Mouse (Mus musculus): ENCODE measurements around the gene Spock1. TPM values are rescaled to one million over a fixed set of nuclear protein-coding genes. Genes with fewer than 3 reads are reported as not detected.
A peak's percentile ranks its signal among the peaks of the same experiment; 100 is the strongest.

The Spock1 gene
- total RNA-seq, 2 experiments from 2014 or later: 179 to 213 TPM

DNA sequence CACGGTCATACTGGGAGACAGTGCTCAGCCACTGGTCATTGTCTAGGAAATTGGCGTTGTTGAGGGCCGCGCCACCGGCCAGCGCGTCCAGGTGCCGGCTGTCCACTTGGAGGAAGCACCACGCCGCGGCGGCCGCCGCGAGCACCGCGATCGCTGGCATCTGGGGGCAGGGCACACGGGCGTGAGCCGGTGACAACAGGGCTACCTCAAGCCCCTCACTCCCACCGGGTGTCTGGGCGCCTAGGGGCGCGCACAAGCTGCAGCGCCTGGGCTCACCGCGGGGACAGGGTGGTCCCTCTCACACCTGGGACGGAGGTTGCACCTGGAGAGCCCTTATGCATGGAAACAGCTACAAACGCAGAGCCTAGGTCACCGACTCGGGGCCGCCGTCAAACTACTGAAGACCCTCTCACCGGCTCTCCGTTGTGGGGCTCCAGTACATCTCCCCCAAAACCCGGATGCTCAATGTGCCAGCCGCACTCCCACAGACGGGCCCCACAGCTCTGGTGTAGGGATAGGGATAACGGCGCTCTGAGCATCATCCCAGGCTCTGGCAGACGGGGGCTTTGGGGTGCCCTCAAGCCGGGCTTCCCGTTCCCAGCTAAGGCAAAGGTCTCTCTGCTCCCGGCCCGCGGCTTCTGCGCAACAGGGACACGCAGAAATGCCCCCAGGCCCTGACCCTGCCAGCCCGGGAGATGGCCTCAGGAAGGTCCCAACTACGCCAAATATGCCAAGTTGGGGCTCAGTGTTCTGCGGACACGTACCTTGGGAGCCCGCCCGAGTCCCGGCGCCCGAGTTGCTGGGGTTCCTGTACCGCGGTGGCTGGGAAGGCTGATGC lies 485 bp downstream of the Spock1 start:
- TF ChIP-seq CTCF (conservative IDR thresholded peaks at IDR 0.05): no peak
- Histone ChIP-seq H3K27ac (peak overlapping the region; percentile 79), H3K4me3 (peak overlapping the region; percentile 54)
- DNase-seq (ENCODE audit: low spot score in 2 of 2): no peak

- Histone ChIP-seq H3K27ac (no peak overlapping the region), H3K4me3 (no peak overlapping the region)
- no peak for TF ChIP-seq CTCF (conservative IDR thresholded peaks at IDR 0.05)
- no peak for DNase-seq (ENCODE audit: low spot score in 2 of 2)
Measured at GRCm38 (mm10) chr13:57894597-57894996, 13.5 kb downstream of the Spock1 start.

DNA sequence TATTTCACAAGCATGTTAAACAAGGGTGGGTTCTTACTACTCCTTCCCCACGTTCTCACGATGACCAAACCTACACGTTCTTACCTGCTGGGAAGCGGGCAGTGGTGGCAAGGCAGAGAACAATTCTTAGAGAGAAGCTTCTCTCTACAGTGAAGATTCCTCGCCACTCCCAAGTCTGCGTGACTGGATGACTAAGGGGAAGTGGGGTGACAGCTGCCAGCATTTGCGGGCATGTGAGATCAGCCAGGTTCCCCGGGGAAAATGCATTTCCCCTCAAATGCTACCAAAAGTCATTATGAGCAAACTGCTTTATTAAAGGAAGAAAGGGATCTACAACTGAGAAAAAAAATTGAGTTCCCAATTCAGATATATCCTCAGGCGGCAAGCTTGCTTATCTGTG lies 18.4 kb downstream of the Spock1 start:
- no peak for TF ChIP-seq CTCF (conservative IDR thresholded peaks at IDR 0.05)
- DNase-seq (ENCODE audit: low spot score in 2 of 2): no peak
- H3K4me3 ChIP-seq: no peak overlapping the region
- no peak overlapping the region for H3K27ac ChIP-seq

- H3K27ac ChIP-seq: no peak overlapping the region
- no peak for TF ChIP-seq CTCF (conservative IDR thresholded peaks at IDR 0.05)
- DNase-seq (ENCODE audit: low spot score in 2 of 2): no peak
- no peak overlapping the region for H3K4me3 ChIP-seq
Measured at GRCm38 (mm10) chr13:57889050-57889449, 19.1 kb downstream of the Spock1 start.

- H3K4me3 ChIP-seq: no peak overlapping the region
- no peak for TF ChIP-seq CTCF (conservative IDR thresholded peaks at IDR 0.05)
- peak in 1 of 2 experiments; percentile 14 for DNase-seq (ENCODE audit: low spot score in 2 of 2)
- H3K27ac ChIP-seq: no peak overlapping the region
Measured at GRCm38 (mm10) chr13:57879817-57880216, 28.3 kb downstream of the Spock1 start.

DNA sequence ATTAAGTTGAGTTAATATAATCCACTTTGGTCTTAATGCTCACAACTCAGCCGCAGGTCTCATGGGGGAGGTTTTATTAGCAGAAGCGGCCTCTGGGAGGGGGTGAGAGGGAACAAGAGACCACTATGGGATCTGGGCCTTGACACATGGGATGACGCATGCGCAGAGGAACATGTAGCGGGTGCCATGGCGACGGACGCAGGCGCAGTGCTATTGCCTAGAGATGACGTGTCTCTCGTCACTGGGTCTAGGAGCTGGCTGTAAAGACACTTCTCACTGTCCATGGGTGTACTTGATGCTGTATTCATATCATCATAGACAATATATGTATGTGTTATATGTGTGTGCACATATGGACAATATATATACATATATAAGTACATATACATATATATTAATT lies 29.3 kb downstream of the Spock1 start:
- Histone ChIP-seq H3K4me3 (no peak overlapping the region), H3K27ac (no peak overlapping the region)
- DNase-seq (ENCODE audit: low spot score in 2 of 2): no peak
- no peak for TF ChIP-seq CTCF (conservative IDR thresholded peaks at IDR 0.05)

DNA sequence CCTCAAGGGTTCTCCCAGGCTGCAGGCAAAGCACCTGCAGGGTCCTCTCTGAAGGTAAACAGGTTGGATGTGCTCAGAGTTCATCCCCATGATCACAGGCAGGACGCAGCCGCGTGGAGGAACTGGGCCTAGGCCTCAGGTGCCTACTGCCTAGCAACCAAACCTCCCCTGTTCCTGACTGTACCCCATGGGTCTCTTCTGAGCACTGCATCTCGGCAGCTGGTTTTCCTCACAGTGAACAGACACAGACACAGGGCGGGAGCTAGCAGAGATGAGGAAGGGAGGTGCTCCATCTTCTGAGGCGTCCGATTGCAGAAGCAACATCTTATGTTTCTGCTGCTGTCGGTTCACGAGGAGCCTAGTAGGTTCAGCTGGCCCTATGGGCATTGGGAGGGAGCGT lies 30.4 kb downstream of the Spock1 start:
- H3K27ac ChIP-seq: no peak overlapping the region; the same call in 1 of the 2 replicates
- no peak for TF ChIP-seq CTCF (conservative IDR thresholded peaks at IDR 0.05)
- H3K4me3 ChIP-seq: no peak overlapping the region
- DNase-seq (ENCODE audit: low spot score in 2 of 2): no peak

GRCm38 (mm10) chr13:57876966-57877365 lies 31.2 kb downstream of the Spock1 start:
- no peak overlapping the region; the same call in 1 of the 2 replicates for H3K27ac ChIP-seq
- no peak for TF ChIP-seq CTCF (conservative IDR thresholded peaks at IDR 0.05)
- peak in 1 of 2 experiments; percentile 22 for DNase-seq (ENCODE audit: low spot score in 2 of 2)
- no peak overlapping the region for H3K4me3 ChIP-seq

DNA sequence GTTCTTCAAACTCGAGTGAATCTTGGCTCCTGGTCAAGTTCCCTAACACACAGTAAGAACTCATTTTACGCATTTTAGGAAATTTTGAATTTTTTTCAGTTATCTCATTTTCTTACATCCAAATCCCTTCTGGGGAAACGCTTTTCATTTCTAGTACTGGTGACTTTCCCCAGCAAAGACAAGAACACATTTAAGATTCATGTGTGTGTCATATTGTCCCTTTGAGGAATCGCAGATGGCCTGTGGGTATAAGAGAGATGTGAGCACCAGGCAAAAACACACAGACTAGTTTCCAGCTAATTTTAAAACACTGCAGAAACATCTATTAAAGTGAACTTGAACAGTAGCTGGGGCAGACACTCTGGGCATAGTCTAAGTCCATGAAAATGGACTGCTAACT lies 38.1 kb downstream of the Spock1 start:
- DNase-seq (ENCODE audit: low spot score in 2 of 2): peak in 1 of 2 experiments; percentile 31
- Histone ChIP-seq H3K4me3 (no peak overlapping the region), H3K27ac (no peak overlapping the region)
- TF ChIP-seq CTCF (conservative IDR thresholded peaks at IDR 0.05): no peak

DNA sequence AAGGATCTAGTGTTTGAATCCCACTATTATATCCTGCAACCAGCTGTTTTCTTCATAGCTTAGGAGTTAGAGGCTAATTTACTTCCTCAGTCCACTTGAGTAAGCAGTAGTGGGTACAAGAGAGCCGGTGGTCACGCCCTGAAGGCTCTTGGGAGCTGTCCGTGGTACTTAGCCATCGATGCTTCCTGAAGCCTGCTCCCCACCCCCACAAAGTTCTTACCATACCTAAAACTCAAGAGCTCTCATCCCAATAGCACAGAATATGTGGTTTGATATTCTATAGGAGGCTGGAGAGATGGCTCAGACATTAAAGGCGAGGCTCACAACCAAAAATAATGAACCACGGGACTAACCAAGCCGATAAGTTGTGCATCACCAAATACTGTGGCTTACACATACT lies 40.5 kb downstream of the Spock1 start:
- no peak overlapping the region for H3K27ac ChIP-seq
- no peak overlapping the region for H3K4me3 ChIP-seq
- no peak for DNase-seq (ENCODE audit: low spot score in 2 of 2)
- no peak for TF ChIP-seq CTCF (conservative IDR thresholded peaks at IDR 0.05)

- no peak for DNase-seq (ENCODE audit: low spot score in 2 of 2)
- H3K27ac ChIP-seq: no peak overlapping the region
- TF ChIP-seq CTCF (conservative IDR thresholded peaks at IDR 0.05): no peak
- no peak overlapping the region for H3K4me3 ChIP-seq
Measured at GRCm38 (mm10) chr13:57865029-57865428, 43.1 kb downstream of the Spock1 start.

- TF ChIP-seq CTCF (conservative IDR thresholded peaks at IDR 0.05): no peak
- Histone ChIP-seq H3K27ac (no peak overlapping the region), H3K4me3 (no peak overlapping the region)
- no peak for DNase-seq (ENCODE audit: low spot score in 2 of 2)
Measured at GRCm38 (mm10) chr13:57858491-57858890, 49.6 kb downstream of the Spock1 start.

DNA sequence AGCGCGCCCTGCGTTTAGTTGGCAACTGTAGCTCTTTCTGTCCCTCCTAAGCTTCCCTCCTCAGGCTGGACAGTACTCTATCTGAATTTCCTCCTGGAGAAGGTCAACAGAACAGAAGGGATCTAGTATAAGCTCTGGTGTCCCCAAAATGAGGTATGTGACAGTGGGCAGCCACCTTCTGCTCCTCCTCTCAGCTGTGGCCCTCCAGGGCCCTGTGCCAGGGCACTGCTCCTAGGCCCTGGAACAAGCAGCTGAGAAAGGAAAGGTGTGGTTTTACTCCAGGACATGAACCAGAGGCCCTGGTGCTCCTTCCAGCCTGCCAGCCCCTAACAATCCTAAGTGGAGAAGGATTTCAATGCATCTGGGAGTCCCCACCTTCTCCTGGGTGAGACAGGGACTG lies 51.1 kb downstream of the Spock1 start:
- no peak for DNase-seq (ENCODE audit: low spot score in 2 of 2)
- no peak overlapping the region for H3K4me3 ChIP-seq

DNA sequence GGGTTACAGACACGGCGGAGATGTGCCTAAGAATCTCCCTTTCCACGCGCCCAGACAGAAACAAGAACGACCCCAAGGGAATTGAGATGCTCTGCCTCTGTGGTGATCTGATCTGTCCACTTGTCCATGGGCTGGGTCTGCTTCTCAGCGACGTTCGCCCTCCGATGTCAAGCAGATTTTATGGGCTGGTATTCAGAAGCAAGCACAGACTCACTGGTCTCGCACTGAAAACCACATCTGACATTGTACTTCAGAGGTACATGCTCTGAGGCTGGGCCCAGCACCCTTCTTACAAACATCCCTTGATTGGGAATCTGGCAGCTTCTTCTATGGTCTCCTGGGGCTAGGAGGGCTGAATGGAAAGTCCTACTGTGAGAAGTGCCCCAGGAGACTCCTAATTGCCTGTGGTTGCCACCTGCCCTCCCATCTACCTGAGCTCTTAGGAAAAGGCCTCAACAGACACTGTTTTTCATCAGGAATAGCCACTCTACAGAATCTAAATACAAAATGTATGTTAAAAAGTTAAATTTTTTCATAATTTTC lies 51.8 kb downstream of the Spock1 start:
- Histone ChIP-seq H3K27ac (no peak overlapping the region), H3K4me3 (no peak overlapping the region)
- TF ChIP-seq CTCF (conservative IDR thresholded peaks at IDR 0.05): no peak
- no peak for DNase-seq (ENCODE audit: low spot score in 2 of 2)

More for the DNA sequence above, 51.1 kb downstream of the Spock1 start:
- no peak overlapping the region for H3K27ac ChIP-seq
- no peak for TF ChIP-seq CTCF (conservative IDR thresholded peaks at IDR 0.05)
